Mouse (Mus musculus): ENCODE measurements around the gene Uchl3. TPM values are rescaled to one million over a fixed set of nuclear protein-coding genes. Genes with fewer than 3 reads are reported as not detected.
A peak's percentile ranks its signal among the peaks of the same experiment; 100 is the strongest.

Gene Uchl3
- 10 to 100 TPM; 41.6 to 48.7 (median 44.4) TPM for total RNA-seq (2022)

DNA sequence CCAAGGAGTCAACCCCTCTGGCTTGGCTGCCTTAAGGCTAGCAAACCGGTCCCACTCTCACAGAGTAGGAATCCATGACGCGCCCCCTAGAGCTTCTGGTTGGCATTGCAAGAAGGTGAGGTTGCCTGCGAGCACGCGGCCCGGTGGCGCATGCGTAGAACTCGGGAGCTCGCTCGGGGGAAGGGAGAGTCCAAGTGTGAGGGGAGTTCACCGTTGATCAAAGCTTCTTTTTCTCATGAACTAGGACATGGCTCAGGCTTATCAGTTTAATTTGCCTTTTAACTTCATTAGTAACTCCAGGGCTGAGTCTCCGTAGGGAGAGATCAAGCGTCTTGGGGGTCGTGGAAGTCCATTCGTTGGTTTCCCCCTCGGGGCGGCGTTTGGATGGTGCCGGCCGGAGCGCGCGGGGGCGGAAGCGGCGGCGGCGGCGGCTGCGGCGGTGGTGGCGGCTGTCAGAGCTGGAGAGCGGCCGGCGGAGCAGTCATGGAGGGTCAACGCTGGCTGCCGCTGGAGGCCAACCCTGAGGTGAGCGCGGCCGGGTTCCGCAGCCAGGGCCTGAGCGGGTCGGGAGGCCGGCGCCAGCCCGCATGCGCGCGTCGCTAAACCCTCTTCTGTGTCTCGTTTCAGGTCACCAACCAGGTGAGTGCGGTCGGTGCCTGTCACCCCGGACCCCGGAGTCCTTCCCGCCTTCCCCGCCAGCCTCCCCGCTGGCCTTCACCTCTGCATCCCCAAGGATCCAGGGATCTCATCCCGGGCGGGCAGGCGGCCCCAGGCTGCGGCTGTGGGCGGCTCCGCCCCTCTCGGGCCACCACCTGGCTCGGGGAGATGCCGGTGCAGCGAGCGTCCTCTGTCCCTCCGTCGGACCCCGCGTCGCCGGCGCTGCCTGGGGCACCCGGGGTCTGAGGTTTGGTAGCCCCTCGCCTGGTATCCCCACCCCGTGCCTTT is at the start of gene Uchl3:
Gene Uchl3 (plus strand): TSS at position 387 of the 945 bp plus-strand sequence.
- peak; percentile 92 to 98 for DNase-seq (ENCODE audit: low spot score in 2 of 2)

DNA sequence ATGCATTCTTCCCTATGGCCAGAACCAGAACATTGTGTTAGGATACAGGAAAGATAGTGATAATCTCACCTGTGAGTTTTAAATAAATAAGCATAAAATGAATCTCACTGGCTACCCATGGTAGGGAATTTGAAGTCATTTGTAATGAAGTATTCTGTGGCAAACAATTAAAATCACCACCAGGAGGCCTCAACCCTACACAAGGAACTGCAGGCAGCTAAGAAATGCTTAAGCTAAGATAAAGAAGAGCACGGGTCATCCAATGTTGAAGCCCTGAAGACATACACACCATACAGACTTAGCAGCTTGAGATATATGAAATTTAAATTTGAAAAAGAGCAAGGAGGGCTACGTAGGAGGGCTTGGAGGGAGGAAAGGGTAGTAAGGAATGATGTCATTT is 47.9 kb upstream of the Uchl3 start:
- DNase-seq (ENCODE audit: low spot score in 2 of 2): no peak

DNA sequence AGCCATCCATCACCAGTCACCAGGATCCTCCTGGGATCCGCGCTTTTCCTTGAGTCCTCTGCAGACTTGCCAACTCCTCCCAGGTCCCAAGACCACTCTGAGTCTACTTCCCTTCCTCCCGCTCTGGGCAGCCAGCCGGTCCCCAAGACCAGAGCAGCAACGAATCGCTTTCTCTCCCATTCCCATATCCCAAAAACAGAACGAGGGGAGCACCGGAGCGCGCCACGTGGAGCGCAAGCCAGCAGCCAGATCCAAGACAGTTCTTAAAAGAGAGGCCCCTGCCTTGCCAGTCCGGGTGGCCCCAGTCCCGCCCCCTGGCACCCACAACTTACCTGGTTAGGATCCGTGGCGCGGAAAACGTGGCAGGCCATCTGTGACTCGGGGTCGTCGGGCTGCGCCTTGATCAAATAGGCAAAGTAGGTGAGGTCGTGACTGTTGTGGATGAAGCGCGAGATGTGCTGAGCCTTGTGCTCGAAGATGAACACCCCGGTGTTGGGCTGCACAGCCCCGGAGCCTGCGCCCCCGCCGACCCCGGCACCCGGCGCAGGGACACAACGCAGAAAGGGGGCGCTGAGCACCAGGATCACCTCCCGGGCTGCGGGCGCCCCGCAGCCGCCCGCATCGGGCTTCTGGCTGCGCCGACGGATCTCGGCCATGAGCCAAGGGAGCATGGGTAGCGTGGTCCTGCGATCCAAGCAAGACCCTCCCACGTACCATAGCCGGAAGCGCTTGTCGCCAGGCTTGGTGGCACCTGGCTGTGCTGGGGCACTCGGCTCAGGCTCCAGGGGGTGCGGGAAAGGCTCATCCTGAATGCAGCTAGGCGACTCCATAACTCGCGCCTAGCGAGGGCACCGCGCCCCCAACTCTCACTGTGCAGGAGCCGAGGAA is 45.9 kb upstream of the Uchl3 start:
- DNase-seq (ENCODE audit: low spot score in 2 of 2): peak in 1 of 2 experiments; percentile 8

DNA sequence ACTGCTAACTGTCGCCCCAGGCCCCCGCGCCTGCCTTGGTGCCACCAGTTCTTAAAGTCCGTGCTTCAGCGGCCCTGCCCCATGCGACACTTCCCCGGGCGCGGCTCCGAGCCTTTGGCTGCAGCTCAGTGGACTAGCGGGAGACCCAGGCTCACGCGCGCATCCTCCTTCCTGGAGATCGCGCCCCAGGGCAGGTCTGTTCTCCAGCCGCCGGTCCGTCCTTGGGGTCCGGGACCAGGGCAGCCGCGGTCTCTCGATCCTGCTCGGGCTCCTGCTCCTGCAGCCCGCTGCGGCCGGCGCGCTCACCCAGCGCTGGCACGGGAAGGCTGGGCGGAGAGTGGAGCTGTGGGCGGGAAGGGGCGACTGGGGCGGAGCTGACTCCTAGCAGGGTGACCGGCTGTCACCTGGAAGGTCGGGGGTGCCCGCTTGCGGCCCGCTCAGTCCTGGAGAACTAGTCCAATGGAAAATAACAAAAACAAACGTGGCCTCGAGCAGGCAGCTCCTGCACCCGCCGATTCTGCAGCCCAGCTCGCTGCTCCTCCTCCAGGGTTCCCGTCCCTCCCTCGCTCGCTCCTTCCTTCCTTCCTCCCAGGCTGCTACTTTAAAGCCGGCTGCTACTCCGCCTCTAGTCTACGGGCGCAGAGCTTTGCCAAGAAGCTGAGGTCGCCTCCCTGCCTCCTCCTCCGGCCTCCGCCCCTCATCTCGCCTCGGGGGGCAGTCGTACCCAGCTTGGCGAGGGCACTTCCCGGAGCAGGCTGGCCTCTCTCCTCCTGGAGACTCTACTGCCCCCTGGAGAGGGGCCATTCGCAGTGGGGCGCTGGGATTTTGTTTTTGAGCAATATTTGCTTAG is 45.0 kb upstream of the Uchl3 start, which contains the start of gene Tbc1d4:
Gene Tbc1d4 (minus strand): TSS at position 673 of the 850 bp plus-strand sequence.
- peak; percentile 39 to 44 for DNase-seq (ENCODE audit: low spot score in 2 of 2)

DNA sequence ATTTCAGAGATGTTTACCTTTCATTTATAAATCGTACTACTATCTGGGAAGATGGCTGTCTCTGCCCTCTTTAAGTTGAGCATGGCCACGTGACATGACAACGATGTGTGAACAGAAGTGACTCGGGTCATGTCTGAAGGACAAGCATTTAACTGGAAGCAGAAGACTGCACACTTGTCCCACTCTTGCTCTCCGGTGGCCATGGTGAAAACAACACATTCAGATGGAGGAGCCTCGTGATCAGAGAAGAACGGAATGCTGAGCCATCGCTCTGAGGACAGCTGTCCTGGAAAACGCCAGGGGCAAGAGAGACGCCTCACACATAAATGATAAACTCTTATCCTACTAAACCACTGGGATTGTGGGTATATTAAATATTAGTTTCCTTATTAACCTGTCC is 43.1 kb upstream of the Uchl3 start:
- no peak for DNase-seq (ENCODE audit: low spot score in 2 of 2)

DNA sequence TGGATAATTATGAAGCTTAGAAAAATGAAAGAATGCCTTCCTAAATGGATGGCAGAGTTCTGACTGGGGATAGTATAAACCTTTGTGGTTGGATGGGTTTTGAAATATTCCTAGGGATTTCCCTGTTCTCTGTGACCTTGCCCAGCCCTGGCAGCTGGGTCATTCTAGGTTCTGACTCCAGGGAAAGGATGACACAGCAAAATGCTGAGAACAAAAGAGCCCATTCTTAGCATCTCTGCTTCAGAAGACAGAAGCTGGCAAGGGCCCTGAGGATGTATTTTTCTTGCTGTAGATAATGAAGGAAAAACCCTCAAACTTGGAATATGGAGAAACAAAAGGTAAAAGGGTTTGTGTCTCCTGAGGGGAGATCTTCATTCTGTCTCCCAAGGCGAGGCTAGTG is 40.6 kb upstream of the Uchl3 start:
- DNase-seq (ENCODE audit: low spot score in 2 of 2): no peak

DNA sequence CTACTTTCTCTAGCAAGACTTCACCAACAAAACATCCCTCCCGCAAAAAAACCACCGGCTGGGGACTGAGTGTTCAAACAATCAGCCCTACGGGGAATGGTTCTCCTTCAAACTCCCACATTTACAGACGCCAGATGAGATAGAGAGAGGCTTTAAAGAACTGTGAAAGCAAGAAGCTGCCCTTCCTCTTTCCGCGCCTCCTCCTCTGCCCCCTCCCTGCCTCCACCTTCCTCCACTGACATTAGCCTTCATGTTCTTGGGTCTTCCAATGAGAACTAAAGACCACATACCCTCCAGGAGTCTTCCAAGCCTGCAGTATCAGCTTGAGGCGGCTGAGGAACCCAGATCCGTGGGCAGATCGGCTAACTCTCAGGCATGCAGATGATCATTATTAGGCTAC is 37.6 kb upstream of the Uchl3 start:
- no peak for DNase-seq (ENCODE audit: low spot score in 2 of 2)

DNA sequence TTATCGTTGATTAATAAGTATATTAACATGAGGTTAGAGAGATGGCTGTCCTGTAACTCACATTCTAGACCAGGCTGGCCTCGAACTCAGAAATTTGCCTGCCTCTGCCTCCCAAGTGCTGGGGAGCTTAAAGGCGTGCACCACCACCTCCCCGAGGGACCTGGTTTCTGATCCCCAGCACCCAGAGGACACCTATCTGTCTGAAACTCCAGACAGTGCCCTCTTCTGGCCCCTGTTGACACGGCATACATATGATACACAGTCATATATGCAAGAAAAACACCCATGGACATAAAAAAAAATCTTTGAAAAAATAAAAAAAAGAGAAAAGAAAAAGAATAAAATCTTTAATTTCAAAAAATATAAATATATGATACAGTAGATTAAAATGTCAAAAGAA is 36.1 kb upstream of the Uchl3 start:
- no peak for DNase-seq (ENCODE audit: low spot score in 2 of 2)

DNA sequence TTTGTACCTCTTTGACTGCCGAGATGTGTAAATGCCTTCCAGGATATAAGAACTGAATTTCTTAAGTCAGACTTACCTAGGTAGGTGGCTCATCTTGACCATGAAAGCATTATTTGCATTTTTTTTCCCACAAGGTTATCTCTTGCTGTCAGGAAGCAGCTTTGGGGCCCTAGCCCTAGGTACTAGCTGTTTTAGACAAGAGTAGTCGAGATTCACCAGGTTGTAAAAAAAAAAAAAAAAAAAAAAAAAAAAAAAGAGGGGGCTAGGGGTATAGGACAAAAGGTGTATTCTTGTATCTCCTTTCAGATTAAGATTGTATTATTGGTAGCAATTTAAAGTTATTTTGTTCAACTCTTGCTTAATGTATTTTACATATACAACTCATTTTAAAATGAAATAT is 23.2 kb upstream of the Uchl3 start:
- DNase-seq (ENCODE audit: low spot score in 2 of 2): no peak

DNA sequence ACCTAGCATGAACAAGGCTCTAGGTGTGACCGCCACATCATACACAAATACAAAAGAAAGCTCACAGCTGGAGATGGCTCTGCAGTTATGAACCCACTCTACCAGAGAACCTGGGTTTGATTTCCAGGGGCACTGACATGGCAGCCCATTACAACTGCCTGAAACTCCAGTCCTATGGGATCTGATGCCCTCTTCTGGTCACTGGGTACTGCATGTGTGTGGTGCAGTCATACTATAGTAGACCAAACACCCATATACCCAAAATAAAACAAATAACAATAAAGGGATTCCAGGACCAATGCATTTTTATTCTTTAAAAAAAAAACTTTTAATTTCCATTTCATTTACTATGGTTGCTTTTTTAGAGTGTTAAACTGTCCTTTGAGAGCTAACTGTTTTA is 18.0 kb upstream of the Uchl3 start:
- no peak for DNase-seq (ENCODE audit: low spot score in 2 of 2)

DNA sequence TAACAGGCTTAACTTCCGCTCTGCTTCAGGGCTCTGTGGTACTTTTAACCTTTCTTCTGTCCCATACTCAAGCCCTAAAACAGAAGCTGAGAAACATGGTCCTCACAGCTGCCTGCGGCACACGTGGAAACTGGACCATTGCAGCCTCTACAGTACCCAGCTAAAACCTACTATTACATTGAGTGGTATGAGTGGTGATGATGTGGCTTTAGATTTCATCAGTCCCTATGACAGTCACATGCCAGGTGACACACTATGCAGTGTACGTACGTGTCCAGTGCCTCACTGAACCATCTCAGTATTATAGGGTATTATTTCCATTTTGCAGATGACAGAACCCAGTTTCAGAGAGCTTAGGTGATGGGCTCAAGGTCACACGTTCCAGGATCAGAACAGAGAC is 16.4 kb upstream of the Uchl3 start:
- no peak for DNase-seq (ENCODE audit: low spot score in 2 of 2)

- DNase-seq (ENCODE audit: low spot score in 2 of 2): peak; percentile 90 to 92
Observed at GRCm38 (mm10) chr14:101640153-101640843, 13.5 kb upstream of the Uchl3 start, which contains the start of gene Commd6. Gene Commd6 (minus strand): TSS chr14:101640686.

DNA sequence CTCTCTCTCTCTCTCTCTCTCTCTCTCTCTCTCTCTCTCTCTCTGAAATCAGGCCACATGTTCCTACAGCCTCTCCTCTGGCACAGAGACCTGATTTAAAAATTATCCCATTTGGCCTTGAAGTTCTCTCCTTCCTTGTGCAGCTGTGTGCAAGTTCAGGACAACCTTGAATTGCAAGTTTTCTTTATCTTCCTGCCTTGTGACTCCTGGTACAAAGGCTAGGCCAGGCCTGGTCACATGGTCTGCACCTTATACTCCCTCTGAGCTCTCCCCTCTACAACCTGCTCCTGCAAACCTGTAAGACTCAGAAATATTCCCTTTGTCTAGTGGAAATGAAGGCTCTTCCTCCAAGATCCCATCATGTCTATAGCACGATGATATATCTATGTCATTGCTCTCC is 8.8 kb upstream of the Uchl3 start:
- no peak for DNase-seq (ENCODE audit: low spot score in 2 of 2)

- no peak for DNase-seq (ENCODE audit: low spot score in 2 of 2)
Observed at GRCm38 (mm10) chr14:101650551-101650950, 3.2 kb upstream of the Uchl3 start.

DNA sequence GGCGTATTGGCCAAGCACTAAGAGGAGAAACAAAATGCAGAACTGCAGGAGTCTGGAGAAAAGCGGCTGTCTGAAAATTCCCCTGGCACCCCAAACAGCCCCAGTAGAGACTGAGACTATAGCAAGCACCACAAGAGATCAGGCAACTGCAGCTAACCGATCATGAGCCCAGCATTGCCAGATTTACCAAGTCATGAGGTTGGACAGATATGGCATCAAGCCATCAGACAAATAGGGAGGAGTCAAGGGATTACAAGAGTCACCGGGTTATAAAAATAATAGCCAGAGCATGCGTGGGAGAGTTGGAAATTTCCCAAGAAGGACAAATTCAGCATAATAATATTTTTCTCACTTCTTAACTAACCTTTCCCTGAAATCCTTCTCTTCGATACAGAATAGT is 1.2 kb upstream of the Uchl3 start:
- DNase-seq (ENCODE audit: low spot score in 2 of 2): no peak

- no peak for DNase-seq (ENCODE audit: low spot score in 2 of 2)
Observed at GRCm38 (mm10) chr14:101654526-101654909, 751 bp downstream of the Uchl3 start.

GRCm38 (mm10) chr14:101656307-101656706 is 2.5 kb downstream of the Uchl3 start:
- DNase-seq (ENCODE audit: low spot score in 2 of 2): no peak

DNA sequence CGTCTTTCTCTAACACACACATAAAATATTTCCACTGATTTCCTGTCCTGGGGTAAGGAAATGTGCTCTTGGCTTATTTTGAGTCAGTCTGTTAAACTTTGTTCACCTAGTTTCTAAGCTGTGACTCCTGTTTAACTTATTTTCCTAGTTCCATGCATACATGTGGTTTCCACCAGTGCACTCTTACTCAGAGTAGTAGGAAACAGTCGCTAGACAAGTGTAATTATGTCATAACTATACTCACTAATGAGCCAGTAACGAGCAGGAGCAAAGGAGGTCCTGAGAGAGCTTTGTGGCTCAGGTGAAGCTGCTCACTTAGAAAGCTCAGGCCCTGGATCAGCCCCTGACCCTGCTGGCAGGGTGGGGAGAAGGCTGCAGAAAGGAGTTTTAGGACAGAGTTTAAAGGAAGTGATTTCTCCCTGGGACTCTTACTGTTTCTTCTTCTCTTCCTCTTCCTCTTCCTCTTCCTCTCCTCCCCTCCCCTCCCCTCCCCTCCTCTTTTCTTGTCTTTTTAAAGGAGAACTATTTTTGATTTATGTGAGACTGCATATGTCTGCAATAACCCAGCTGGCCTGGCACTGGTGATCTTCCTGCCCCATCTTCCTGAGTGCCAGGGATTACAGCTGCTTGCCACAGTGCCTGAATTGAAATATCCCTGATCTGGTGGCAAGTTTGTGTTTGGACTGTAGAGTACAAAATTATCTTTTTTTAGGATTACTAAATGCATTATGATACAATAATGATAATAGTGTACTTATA is 8.1 kb downstream of the Uchl3 start:
- DNase-seq (ENCODE audit: low spot score in 2 of 2): no peak

GRCm38 (mm10) chr14:101664274-101664673 is 10.5 kb downstream of the Uchl3 start:
- DNase-seq (ENCODE audit: low spot score in 2 of 2): no peak

DNA sequence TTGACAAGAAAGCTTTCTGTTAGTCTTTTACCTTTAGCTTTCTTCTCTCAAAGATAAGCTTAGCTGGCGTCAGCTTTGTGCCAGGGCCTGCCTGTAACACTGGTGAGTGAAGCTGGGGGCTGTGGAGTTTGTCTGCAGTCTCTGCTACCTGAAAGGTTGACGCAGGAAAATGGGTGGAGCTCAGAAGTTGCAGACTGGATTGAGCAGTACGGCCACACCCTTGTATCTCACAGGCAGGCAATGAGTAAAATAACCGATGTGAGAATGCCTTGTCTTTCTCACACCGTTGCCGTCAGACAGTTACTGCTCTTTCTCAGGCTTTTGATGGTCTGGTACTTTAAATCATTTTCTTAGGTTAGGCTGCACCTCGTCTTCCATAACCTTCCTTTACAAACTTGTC is 12.3 kb downstream of the Uchl3 start:
- DNase-seq (ENCODE audit: low spot score in 2 of 2): no peak
